Mouse (Mus musculus): Measurements from ENCODE around the gene Vwa3a.

Gene Vwa3a

GRCm38 (mm10) chr7:120746821-120747220, 7.7 kb downstream of the Vwa3a start:
- no peak for DNase-seq (ENCODE audit: low read depth)

- DNase-seq (ENCODE audit: low read depth): no peak
Measured at GRCm38 (mm10) chr7:120748478-120748877, 9.4 kb downstream of the Vwa3a start.

- no peak for DNase-seq (ENCODE audit: low read depth)
Measured at GRCm38 (mm10) chr7:120751330-120751729, 12.2 kb downstream of the Vwa3a start.

GRCm38 (mm10) chr7:120751906-120752305, 12.8 kb downstream of the Vwa3a start:
- no peak for DNase-seq (ENCODE audit: low read depth)

- peak; percentile 89 for DNase-seq (ENCODE audit: low read depth)
Measured at GRCm38 (mm10) chr7:120754671-120755070, 15.6 kb downstream of the Vwa3a start.

GRCm38 (mm10) chr7:120767369-120767768, 28.3 kb downstream of the Vwa3a start:
- no peak for DNase-seq (ENCODE audit: low read depth)

- DNase-seq (ENCODE audit: low read depth): no peak
Measured at GRCm38 (mm10) chr7:120771389-120771788, 32.3 kb downstream of the Vwa3a start.

GRCm38 (mm10) chr7:120778012-120778411, 38.9 kb downstream of the Vwa3a start:
- DNase-seq (ENCODE audit: low read depth): no peak

- no peak for DNase-seq (ENCODE audit: low read depth)
Measured at GRCm38 (mm10) chr7:120795544-120795943, 56.4 kb downstream of the Vwa3a start.

- no peak for DNase-seq (ENCODE audit: low read depth)
Measured at GRCm38 (mm10) chr7:120796369-120796768, 57.3 kb downstream of the Vwa3a start.

- no peak for DNase-seq (ENCODE audit: low read depth)
Measured at GRCm38 (mm10) chr7:120803268-120803667, 64.2 kb downstream of the Vwa3a start.

GRCm38 (mm10) chr7:120809705-120810104, 70.6 kb downstream of the Vwa3a start:
- no peak for DNase-seq (ENCODE audit: low read depth)

- no peak for DNase-seq (ENCODE audit: low read depth)
Measured at GRCm38 (mm10) chr7:120811834-120812415, 72.8 kb downstream of the Vwa3a start, which contains the start of gene Gm5737. Gm5737 (plus strand) TSS chr7:120812365.

GRCm38 (mm10) chr7:120817552-120817951, 78.4 kb downstream of the Vwa3a start:
- no peak for DNase-seq (ENCODE audit: low read depth)

GRCm38 (mm10) chr7:120819386-120819785, 80.3 kb downstream of the Vwa3a start:
- DNase-seq (ENCODE audit: low read depth): no peak

- DNase-seq (ENCODE audit: low read depth): peak; percentile 75
Measured at GRCm38 (mm10) chr7:120823248-120823647, 84.1 kb downstream of the Vwa3a start.

GRCm38 (mm10) chr7:120825097-120825496, 86.0 kb downstream of the Vwa3a start:
- no peak for DNase-seq (ENCODE audit: low read depth)

GRCm38 (mm10) chr7:120826408-120826807, 87.3 kb downstream of the Vwa3a start:
- DNase-seq (ENCODE audit: low read depth): peak; percentile 46

GRCm38 (mm10) chr7:120830431-120831381, 91.6 kb downstream of the Vwa3a start:
- DNase-seq (ENCODE audit: low read depth): peak; percentile 84

GRCm38 (mm10) chr7:120834426-120834825, 95.3 kb downstream of the Vwa3a start:
- DNase-seq (ENCODE audit: low read depth): peak; percentile 80

- peak; percentile 94 for DNase-seq (ENCODE audit: low read depth)
Measured at GRCm38 (mm10) chr7:120834863-120835372, 95.8 kb downstream of the Vwa3a start.

GRCm38 (mm10) chr7:120835449-120836359, 96.6 kb downstream of the Vwa3a start:
- peak; percentile 99 for DNase-seq (ENCODE audit: low read depth)

Measured in induced T-regulatory cell, adult 2 months (primary cell).